Mouse (Mus musculus) hindbrain, embryonic 14.5 days (tissue): ENCODE measurements at regions not wholly inside any gene's neighbourhood (a gene's known extent, or its start where the extent isn't known, plus 50 kb on each side); places are given as distances from the start of the nearest gene placed in this dataset.

ENCODE experiments used
- ATAC-seq: fragments of 200-750 bp; cut with Nextera tagmentation; 2 replicates; pipeline ENCODE4 v1.8.0; 2017; ENCODE audit warnings: moderate number of reproducible peaks, mild to moderate bottlenecking, moderate TSS enrichment, moderate library complexity; ENCODE audit not compliant: low FRiP score
- DNase-seq: peaks from one replicate; pipeline ENCODE4 v3.0.0-alpha.2; 2015; ENCODE audit warnings: low spot score
- H3K27ac ChIP-seq: fragments of 300-500 bp; sonication (generic); 2 replicates; pipeline ENCODE4 v1.5.1; 2014; ENCODE audit warnings: mild to moderate bottlenecking, moderate library complexity
- H3K27me3 ChIP-seq: fragments of 300-500 bp; sonication (generic); 2 replicates; pipeline ENCODE4 v1.6.1; 2014; ENCODE audit warnings: mild to moderate bottlenecking, low read length, mixed read lengths; ENCODE audit not compliant: control insufficient read depth, insufficient read depth
- H3K36me3 ChIP-seq: fragments of 300-500 bp; sonication (generic); replicated peaks from 2 replicates; pipeline ENCODE4 v1.6.1; 2014; ENCODE audit not compliant: control insufficient read depth, insufficient read depth
- H3K4me1 ChIP-seq: fragments of 300-500 bp; sonication (generic); replicated peaks from 2 replicates; pipeline ENCODE4 v1.6.1; 2014; ENCODE audit warnings: antibody characterized with exemption, low read length, mixed read lengths; ENCODE audit not compliant: control insufficient read depth, insufficient read depth
- H3K4me2 ChIP-seq: fragments of 300-500 bp; sonication (generic); replicated peaks from 2 replicates; pipeline ENCODE4 v1.6.1; 2014; ENCODE audit warnings: mild to moderate bottlenecking, moderate library complexity
- H3K4me3 ChIP-seq: fragments of 300-500 bp; sonication (generic); replicated peaks from 2 replicates; pipeline ENCODE4 v1.5.1; 2014; ENCODE audit warnings: mild to moderate bottlenecking, low read length
- H3K9ac ChIP-seq: fragments of 300-500 bp; sonication (generic); 2 replicates; pipeline ENCODE4 v1.6.1; 2014
- H3K9me3 ChIP-seq: fragments of 300-500 bp; sonication (generic); 2 replicates; pipeline ENCODE4 v1.6.1; 2016; ENCODE audit warnings: low read length; ENCODE audit not compliant: control insufficient read depth
- WGBS: fragments of 180-500 bp; shearing (Covaris S2); extraction: QIAGEN DNeasy Blood & Tissue Kit; methylation state at CpG from one replicate; pipeline ENCODE4 v1.1.7; 2014; 5-methylcytosine and 5-hydroxymethylcytosine counted together

DNA sequence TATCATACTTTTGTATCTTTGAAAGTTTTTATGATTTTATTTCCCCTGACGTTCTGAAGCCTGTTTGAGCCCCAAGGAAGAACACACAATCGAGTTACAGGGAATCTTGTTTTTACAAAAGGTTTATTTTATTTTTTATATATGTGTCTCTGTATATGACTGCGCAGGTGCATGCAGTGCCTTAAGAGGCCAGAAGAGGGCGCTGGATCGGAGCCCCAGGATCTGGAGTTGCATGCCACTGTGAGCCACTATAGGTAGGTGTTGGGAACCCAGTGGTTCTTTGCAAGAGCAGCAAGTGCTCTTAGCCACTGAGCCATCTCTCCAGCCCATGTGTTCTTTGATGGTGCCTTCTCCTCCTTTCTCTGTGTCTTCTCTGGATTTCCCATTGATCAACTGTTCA, 292.3 kb downstream of the CK137956 start:
- 57% methylated on average over 5 of the region's 5 CpGs for WGBS
- Histone ChIP-seq H3K27ac (no peak overlapping the region), H3K27me3 (no peaks in the 10 kb centered on the region), H3K36me3 (no peaks in the 10 kb centered on the region), H3K4me1 (peaks cover 11% of the 10 kb centered on the region), H3K4me2 (no peak overlapping the region), H3K9ac (no peak overlapping the region), H3K9me3 (no peaks in the 10 kb centered on the region), H3K4me3 (no peak overlapping the region)
- no peak for ATAC-seq
- DNase-seq = no peak

DNA sequence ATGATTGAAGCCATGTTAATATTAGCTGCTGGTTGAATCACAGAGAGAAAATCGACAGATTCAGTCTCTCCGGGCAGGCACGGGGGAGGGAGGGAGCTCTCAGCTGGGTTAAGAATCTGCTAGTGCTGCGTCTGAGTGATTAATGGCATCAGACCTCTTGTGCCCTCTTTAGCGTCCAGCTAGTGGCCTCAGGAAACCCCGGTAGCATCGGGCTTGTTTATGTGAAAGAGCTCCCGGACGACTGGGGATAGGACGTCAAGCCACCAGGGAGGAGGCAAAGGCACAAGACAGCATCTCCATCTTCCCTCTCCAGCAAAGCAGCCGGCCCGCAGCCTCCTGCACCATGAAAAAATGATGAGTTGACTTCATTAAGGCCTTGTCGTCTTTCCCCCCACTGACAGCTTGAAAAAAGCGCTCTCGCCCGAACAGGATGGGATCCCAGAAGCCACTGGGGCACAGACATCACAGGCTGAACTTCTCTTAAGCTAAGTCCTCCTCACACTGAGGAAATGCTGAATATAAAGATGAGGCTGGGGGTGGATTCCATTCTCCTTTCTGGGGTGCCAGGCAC, 294.9 kb downstream of the CK137956 start:
- ATAC-seq = no peak
- WGBS = 22% methylated on average over 16 of the region's 16 CpGs
- 0 out of 2 replicates have a peak overlapping the region, but pooled peaks have one; percentile 36 for H3K9ac ChIP-seq

GRCm38 (mm10) chr4:127659950-127660349, 302.0 kb upstream of the Gjb5 start:
- Histone ChIP-seq H3K4me1 (no peaks in the 10 kb centered on the region), H3K27ac (no peak overlapping the region), H3K4me2 (no peak overlapping the region), H3K9ac (no peak overlapping the region), H3K36me3 (no peaks in the 10 kb centered on the region), H3K27me3 (no peaks in the 10 kb centered on the region), H3K4me3 (no peak overlapping the region), H3K9me3 (no peaks in the 10 kb centered on the region)
- DNase-seq (no peak), ATAC-seq (no peak)
- 97% methylated on average over 1 of the region's 1 CpGs for WGBS

More for the DNA sequence above, 294.9 kb downstream of the CK137956 start:
- Histone ChIP-seq H3K4me3 (no peak overlapping the region), H3K9me3 (no peaks in the 10 kb centered on the region), H3K27ac (peak overlapping the region; percentile 64; the same call in 1 of the 2 replicates), H3K4me2 (peak overlapping the region; percentile 33), H3K4me1 (peaks cover 11% of the 10 kb centered on the region), H3K36me3 (no peaks in the 10 kb centered on the region), H3K27me3 (no peaks in the 10 kb centered on the region)
- peak; percentile 32 for DNase-seq

DNA sequence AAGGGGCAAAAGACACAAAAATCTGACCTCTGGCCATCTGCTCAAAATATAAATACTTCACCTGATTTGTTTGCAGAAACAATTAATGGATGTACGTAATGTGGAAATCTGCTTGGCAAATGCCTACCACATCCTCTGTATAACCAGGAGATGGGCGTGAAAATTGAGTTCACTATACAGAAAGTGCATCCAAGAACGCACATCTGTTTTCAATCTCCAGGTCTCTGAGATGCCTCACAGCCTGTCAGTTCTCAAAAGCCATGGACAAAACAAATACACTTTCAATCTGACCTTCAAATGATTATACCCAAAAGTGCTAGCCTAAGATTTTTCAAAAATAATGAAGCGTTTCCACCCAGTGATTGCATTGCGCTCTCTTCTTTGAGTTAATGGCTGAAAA, 293.6 kb upstream of the Gjb5 start:
- no peak overlapping the region for H3K4me2 ChIP-seq
- DNase-seq (no peak), ATAC-seq (no peak)
- H3K9ac ChIP-seq = no peak overlapping the region
- H3K9me3 ChIP-seq = no peaks in the 10 kb centered on the region
- no peak overlapping the region for H3K4me3 ChIP-seq
- WGBS = 80% methylated on average over 5 of the region's 5 CpGs
- no peak overlapping the region for H3K27ac ChIP-seq
- H3K36me3 ChIP-seq = no peaks in the 10 kb centered on the region
- no peaks in the 10 kb centered on the region for H3K4me1 ChIP-seq
- H3K27me3 ChIP-seq = no peaks in the 10 kb centered on the region

DNA sequence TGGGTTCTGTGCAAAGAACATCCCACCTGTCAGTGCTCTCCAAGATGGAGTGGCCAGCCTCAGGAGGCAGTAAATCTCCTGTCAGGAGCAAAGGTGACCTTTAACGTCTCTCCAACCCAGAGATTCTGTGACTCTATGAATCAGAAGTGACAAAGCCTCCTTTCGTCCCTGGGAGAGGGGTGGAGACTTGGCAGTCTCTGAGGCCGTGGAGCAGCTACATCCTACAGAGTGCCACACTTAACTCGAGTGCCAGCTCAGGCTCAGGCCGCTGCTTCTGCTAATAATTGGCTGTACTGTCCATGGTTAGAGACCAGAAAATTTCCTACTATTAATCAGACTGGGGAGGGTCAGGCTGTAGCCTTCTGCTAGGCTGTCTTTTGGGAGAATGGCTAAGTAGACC, 290.0 kb upstream of the Gjb5 start:
- H3K36me3 ChIP-seq = no peaks in the 10 kb centered on the region
- H3K27ac ChIP-seq = no peak overlapping the region
- DNase-seq (no peak), ATAC-seq (no peak)
- no peaks in the 10 kb centered on the region for H3K27me3 ChIP-seq
- H3K9me3 ChIP-seq = no peaks in the 10 kb centered on the region
- H3K4me2 ChIP-seq = no peak overlapping the region
- WGBS = 46% methylated on average over 5 of the region's 5 CpGs
- no peaks in the 10 kb centered on the region for H3K4me1 ChIP-seq
- no peak overlapping the region for H3K9ac ChIP-seq
- no peak overlapping the region for H3K4me3 ChIP-seq

- H3K4me1 ChIP-seq = no peaks in the 10 kb centered on the region
- H3K9me3 ChIP-seq = no peaks in the 10 kb centered on the region
- H3K4me3 ChIP-seq = no peak overlapping the region
- no peak overlapping the region for H3K27ac ChIP-seq
- H3K4me2 ChIP-seq = no peak overlapping the region
- peak; percentile 46 for DNase-seq
- ATAC-seq = no peak
- no peaks in the 10 kb centered on the region for H3K27me3 ChIP-seq
- H3K9ac ChIP-seq = no peak overlapping the region
- WGBS = 74% methylated on average over 8 of the region's 8 CpGs
- H3K36me3 ChIP-seq = no peaks in the 10 kb centered on the region
Measured at GRCm38 (mm10) chr4:127647189-127647588, 289.2 kb upstream of the Gjb5 start.

DNA sequence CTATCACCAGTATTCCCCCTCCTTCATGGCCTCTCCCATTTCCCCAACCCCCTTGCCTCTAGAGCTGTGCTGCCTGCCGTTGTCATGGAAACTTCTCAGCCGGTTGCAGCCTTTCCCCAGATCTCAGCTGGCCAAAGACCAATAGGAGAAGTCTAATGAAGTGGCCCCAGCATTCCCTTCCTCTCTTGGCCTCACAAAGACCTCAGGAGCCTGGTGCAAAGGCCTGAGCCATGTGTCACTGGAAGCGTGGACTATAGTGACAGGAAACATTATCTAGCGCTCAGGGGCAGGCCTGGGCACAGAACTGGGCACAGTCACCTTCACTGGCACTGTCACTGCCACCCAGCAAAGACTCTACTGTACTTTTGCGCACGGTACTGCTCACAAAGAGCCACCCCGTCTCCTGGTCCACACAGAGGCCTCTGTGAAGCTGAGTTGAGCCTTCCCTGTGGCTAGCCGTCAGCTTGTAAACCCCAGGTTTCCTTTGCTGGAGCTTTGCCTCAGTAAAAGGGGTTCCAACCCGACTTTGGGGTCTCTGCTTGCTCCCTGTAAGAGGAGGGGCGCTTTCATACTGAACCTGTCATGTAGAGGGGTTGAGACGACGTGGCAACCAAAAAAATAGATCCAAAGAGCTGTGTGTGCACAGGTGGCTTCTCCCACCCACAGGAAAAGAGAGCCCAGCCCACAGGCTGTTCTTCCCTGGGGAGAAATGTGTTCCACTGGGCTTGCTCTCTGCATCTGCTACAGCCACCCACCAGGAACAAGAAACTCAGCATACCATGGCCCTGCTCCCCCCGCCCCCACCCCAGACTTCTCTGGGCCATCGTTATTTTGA, 282.5 kb upstream of the Gjb5 start:
- WGBS = 40% methylated on average over 14 of the region's 14 CpGs
- Histone ChIP-seq H3K9me3 (no peaks in the 10 kb centered on the region), H3K4me2 (no peak overlapping the region; the same call in 1 of the 2 replicates), H3K36me3 (no peaks in the 10 kb centered on the region), H3K4me1 (peaks cover 18% of the 10 kb centered on the region), H3K27me3 (no peaks in the 10 kb centered on the region), H3K27ac (peak overlapping the region; percentile 75), H3K4me3 (no peak overlapping the region), H3K9ac (no peak overlapping the region)
- DNase-seq (peak; percentile 73), ATAC-seq (peak; percentile 86)

DNA sequence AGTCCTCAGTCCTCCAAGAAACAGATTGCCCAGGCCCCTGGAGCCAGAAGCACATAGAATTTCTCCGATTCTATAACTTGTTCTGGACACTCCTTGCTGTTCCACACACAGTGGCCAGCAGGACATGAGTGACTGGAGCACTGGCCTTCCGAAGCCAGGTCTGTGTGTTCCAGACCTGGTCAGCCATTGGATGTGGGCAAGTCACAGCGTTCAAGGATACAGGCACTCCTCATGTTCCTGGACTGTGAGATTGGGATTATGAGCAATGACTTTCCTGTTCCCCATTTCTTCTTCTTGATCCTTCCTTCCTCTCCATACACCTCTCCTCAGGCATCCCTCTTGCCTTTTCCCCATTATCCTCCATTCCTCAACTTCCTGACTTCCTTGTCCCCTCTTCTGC, 281.8 kb upstream of the Gjb5 start:
- Histone ChIP-seq H3K9me3 (no peaks in the 10 kb centered on the region), H3K27ac (peak overlapping the region; percentile 75), H3K4me2 (no peak overlapping the region), H3K4me3 (no peak overlapping the region), H3K36me3 (no peaks in the 10 kb centered on the region), H3K4me1 (peaks cover 18% of the 10 kb centered on the region), H3K27me3 (no peaks in the 10 kb centered on the region), H3K9ac (no peak overlapping the region)
- WGBS = 91% methylated on average over 3 of the region's 3 CpGs
- ATAC-seq (peak; percentile 13), DNase-seq (no peak)

DNA sequence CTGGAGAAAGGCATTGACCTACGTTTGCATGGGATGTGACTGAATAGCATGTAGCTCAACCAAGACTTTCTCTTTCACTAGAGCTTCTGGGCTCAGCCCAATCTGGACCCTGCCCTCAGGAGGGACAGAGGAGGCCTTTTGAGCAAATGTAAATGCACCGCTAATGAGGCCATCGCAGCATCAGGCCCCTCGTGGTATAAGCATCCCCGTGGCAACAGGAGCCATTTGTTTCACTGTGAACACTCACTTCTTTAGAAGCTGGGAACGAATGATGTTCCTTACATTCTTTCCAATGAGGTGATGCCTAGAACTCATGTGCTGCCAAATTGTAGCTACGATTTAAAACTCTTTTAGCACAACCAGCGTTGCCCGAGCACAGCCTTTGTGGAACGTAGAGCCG, 279.0 kb upstream of the Gjb5 start:
- Histone ChIP-seq H3K27ac (no peak overlapping the region), H3K4me1 (peaks cover 18% of the 10 kb centered on the region), H3K9me3 (no peaks in the 10 kb centered on the region), H3K4me2 (no peak overlapping the region), H3K4me3 (no peak overlapping the region), H3K36me3 (no peaks in the 10 kb centered on the region), H3K27me3 (no peaks in the 10 kb centered on the region), H3K9ac (no peak overlapping the region)
- WGBS = 26% methylated on average over 11 of the region's 11 CpGs
- ATAC-seq = no peak
- DNase-seq = no peak
